Mouse (Mus musculus) forebrain, postnatal 0 days (tissue): Measurements from ENCODE around the gene Zfand2a. TPM values are rescaled to one million over a fixed set of nuclear protein-coding genes. Genes with fewer than 3 reads are reported as not detected.

ENCODE experiments used
- ATAC-seq: fragments of 200-750 bp; cut with Nextera tagmentation; 2 replicates; pipeline ENCODE4 v1.8.0; 2017; ENCODE audit warnings: mild to moderate bottlenecking, moderate library complexity
- DNase-seq: peaks from one replicate; pipeline ENCODE4 v3.0.0-alpha.2; 2015
- H3K27ac ChIP-seq: fragments of 300-500 bp; sonication (generic); 2 replicates; pipeline ENCODE4 v1.5.1; 2014; ENCODE audit warnings: low read depth, mild to moderate bottlenecking, antibody characterized with exemption, low read length, moderate library complexity, mixed read lengths
- H3K27me3 ChIP-seq: fragments of 300-500 bp; sonication (generic); 2 replicates; pipeline ENCODE4 v1.6.1; 2014; ENCODE audit warnings: mild to moderate bottlenecking, low read length, mixed read lengths; ENCODE audit not compliant: insufficient read depth
- H3K36me3 ChIP-seq: fragments of 300-500 bp; sonication (generic); 2 replicates; pipeline ENCODE4 v1.6.1; 2014; ENCODE audit warnings: mild to moderate bottlenecking, moderate library complexity; ENCODE audit not compliant: insufficient read depth
- H3K4me1 ChIP-seq: fragments of 300-500 bp; sonication (generic); 2 replicates; pipeline ENCODE4 v1.6.1; 2014; ENCODE audit warnings: antibody characterized with exemption; ENCODE audit not compliant: insufficient read depth
- H3K4me2 ChIP-seq: fragments of 300-500 bp; sonication (generic); 2 replicates; pipeline ENCODE4 v1.6.1; 2014; ENCODE audit warnings: low read depth, mild to moderate bottlenecking, moderate library complexity
- H3K4me3 ChIP-seq: fragments of 300-500 bp; sonication (generic); 2 replicates; pipeline ENCODE4 v1.5.1; 2014; ENCODE audit warnings: low read depth, low read length, mixed read lengths
- H3K9ac ChIP-seq: fragments of 300-500 bp; sonication (generic); 2 replicates; pipeline ENCODE4 v1.6.1; 2014; ENCODE audit warnings: mild to moderate bottlenecking
- H3K9me3 ChIP-seq: fragments of 300-500 bp; sonication (generic); 2 replicates; pipeline ENCODE4 v1.6.1; 2016; ENCODE audit warnings: low read length
- CTCF ChIP-seq: sonication (generic); IDR thresholded peaks from 2 replicates; pipeline ENCODE4 v1.5.1; 2016; ENCODE audit warnings: antibody characterized with exemption, control low read depth, low read depth
- WGBS: fragments of 180-500 bp; shearing (Covaris S2); extraction: QIAGEN DNeasy Blood & Tissue Kit; methylation state at CpG from one replicate; pipeline ENCODE4 v1.1.7; 2014; 5-methylcytosine and 5-hydroxymethylcytosine counted together
- polyA plus RNA-seq: library from polyadenylated mRNA; unstranded; fragments of >200 nt; fragmentation: Nextera tagmentation; extraction: Ambion mirVana; gene quantifications from 2 replicates; pipeline ENCODE4 v1.2.1, GENCODE M21; 2015
- total RNA-seq: library from RNA; depleted of rRNA; stranded (reverse); fragments of >200 nt; gene quantifications from 2 replicates; pipeline ENCODE4 v1.2.3, GENCODE M21; 2014; rRNA removed

Zfand2a gene
- total and polyA plus RNA-seq, 2 experiments from 2014 or later = 29.8 to 50.4 TPM

- Histone ChIP-seq H3K36me3 (no peaks in the 10 kb centered on the region), H3K4me1 (peaks cover 9% of the 10 kb centered on the region; the same call in 1 of the 2 replicates), H3K27me3 (no peaks in the 10 kb centered on the region), H3K4me2 (peak within 1 kb of the TSS; percentile 39), H3K27ac (peak within 1 kb of the TSS; percentile 21; the same call in 1 of the 2 replicates), H3K9me3 (no peaks in the 10 kb centered on the region), H3K4me3 (peak within 1 kb of the TSS; percentile 26), H3K9ac (peak within 1 kb of the TSS; percentile 28; the same call in 1 of the 2 replicates)
- TF ChIP-seq CTCF = 0 out of 2 replicates have a peak, but pooled peaks have one; percentile 15
- WGBS = 25% methylated on average over 21 of the region's 21 CpGs
- peak; percentile 63 for DNase-seq
- ATAC-seq = 0 out of 2 replicates have a peak, but pooled peaks have one; percentile 40
These were observed 61.1 kb downstream of the Zfand2a start, which contains the start of gene Gper1 for GRCm38 (mm10) chr5:139423026-139423865. Gene Gper1 (plus strand): TSS chr5:139423151.

Other genes with a start within 250 kb of the Zfand2a start
- 46.2 and 48.8 TPM in 2 replicates for gene Get4, start 232.2 kb downstream of the Zfand2a start, total RNA-seq
- 139 and 156 TPM in 2 replicates for gene Get4, start 232.2 kb downstream of the Zfand2a start, polyA plus RNA-seq
- 188 and 200 TPM in 2 replicates for gene Adap1, start 158.9 kb downstream of the Zfand2a start, total RNA-seq
- gene Adap1, start 158.9 kb downstream of the Zfand2a start, polyA plus RNA-seq = 114 and 128 TPM in 2 replicates
- gene Cox19, start 133.1 kb downstream of the Zfand2a start, total RNA-seq = 108 and 109 TPM in 2 replicates
- gene Cox19, start 133.1 kb downstream of the Zfand2a start, polyA plus RNA-seq = 85.7 and 91.1 TPM in 2 replicates
- gene Cyp2w1, start 131.9 kb downstream of the Zfand2a start, total RNA-seq = not detected in 2 replicates
- gene Cyp2w1, start 131.9 kb downstream of the Zfand2a start, polyA plus RNA-seq = not detected in 2 replicates
- gene Gpr146, start 106.9 kb downstream of the Zfand2a start, total RNA-seq = 3.2 and 3.3 TPM in 2 replicates
- 2.4 and 2.8 TPM in 2 replicates for gene Gpr146, start 106.9 kb downstream of the Zfand2a start, polyA plus RNA-seq
- gene C130050O18Rik, start 79.3 kb downstream of the Zfand2a start, total RNA-seq = not detected in 2 replicates
- gene C130050O18Rik, start 79.3 kb downstream of the Zfand2a start, polyA plus RNA-seq = 0.13 TPM in 1 of 2 replicates, not detected in the other
- 6.8 and 9.1 TPM in 2 replicates for gene Gper1, start 61.4 kb downstream of the Zfand2a start, total RNA-seq
- gene Gper1, start 61.4 kb downstream of the Zfand2a start, polyA plus RNA-seq = 6.8 and 8.1 TPM in 2 replicates
- 10.5 and 11.9 TPM in 2 replicates for gene 3110082I17Rik, start 24.0 kb downstream of the Zfand2a start, total RNA-seq
- gene 3110082I17Rik, start 24.0 kb downstream of the Zfand2a start, polyA plus RNA-seq = 17.4 and 19.4 TPM in 2 replicates
- 3.4 and 5.8 TPM in 2 replicates for gene Uncx, start 58.9 kb upstream of the Zfand2a start, total RNA-seq
- gene Uncx, start 58.9 kb upstream of the Zfand2a start, polyA plus RNA-seq = 0.93 and 2.8 TPM in 2 replicates